Mouse (Mus musculus) embryonic facial prominence, embryonic 10.5 days (tissue): ENCODE measurements around the gene Slc12a8. TPM values are rescaled to one million over a fixed set of nuclear protein-coding genes. Genes with fewer than 3 reads are reported as not detected.

ENCODE experiments used
- DNase-seq: peaks from one replicate; pipeline ENCODE4 v3.0.0-alpha.2; 2017; ENCODE audit warnings: low spot score
- H3K27ac ChIP-seq: fragments of 300-500 bp; sonication (generic); replicated peaks from 2 replicates; pipeline ENCODE4 v1.5.1; 2016; ENCODE audit warnings: mild to moderate bottlenecking
- H3K27me3 ChIP-seq: fragments of 300-500 bp; sonication (generic); replicated peaks from 2 replicates; pipeline ENCODE4 v1.6.1; 2016; ENCODE audit warnings: low read depth, mild to moderate bottlenecking; ENCODE audit not compliant: poor library complexity, severe bottlenecking
- H3K36me3 ChIP-seq: fragments of 300-500 bp; sonication (generic); replicated peaks from 2 replicates; pipeline ENCODE4 v1.6.1; 2016; ENCODE audit warnings: mild to moderate bottlenecking, moderate library complexity
- H3K4me1 ChIP-seq: fragments of 300-500 bp; sonication (generic); 2 replicates; pipeline ENCODE4 v1.6.1; 2016
- H3K4me3 ChIP-seq: fragments of 300-500 bp; sonication (generic); 2 replicates; pipeline ENCODE4 v1.5.1; 2016; ENCODE audit warnings: mild to moderate bottlenecking, moderate library complexity
- H3K9me3 ChIP-seq: fragments of 300-500 bp; sonication (generic); 2 replicates; pipeline ENCODE4 v1.6.1; 2016; ENCODE audit warnings: mild to moderate bottlenecking
- WGBS: fragments of 180-500 bp; shearing (Covaris S2); methylation state at CpG from one replicate; pipeline ENCODE4 v1.1.7; 2016; 5-methylcytosine and 5-hydroxymethylcytosine counted together
- polyA plus RNA-seq: library from polyadenylated mRNA; unstranded; fragments of >200 nt; fragmentation: Nextera tagmentation; extraction: Ambion mirVana; gene quantifications from 2 replicates; pipeline ENCODE4 v1.2.1, GENCODE M21; 2016

Slc12a8 gene
- polyA plus RNA-seq, 1 experiment from 2014 or later: 0.50 TPM

GRCm38 (mm10) chr16:33609554-33609953 lies 92.4 kb downstream of the Slc12a8 start:
- H3K27ac ChIP-seq: peak overlapping the region; percentile 58; the same call in 1 of the 2 replicates
- H3K9me3 ChIP-seq: no peaks in the 10 kb centered on the region
- peaks cover 28% of the 10 kb centered on the region for H3K4me1 ChIP-seq
- DNase-seq: no peak
- H3K4me3 ChIP-seq: no peak overlapping the region
- no peaks in the 10 kb centered on the region for H3K36me3 ChIP-seq
- 74% methylated on average over 2 of the region's 2 CpGs for WGBS
- H3K27me3 ChIP-seq: no peaks in the 10 kb centered on the region

DNA sequence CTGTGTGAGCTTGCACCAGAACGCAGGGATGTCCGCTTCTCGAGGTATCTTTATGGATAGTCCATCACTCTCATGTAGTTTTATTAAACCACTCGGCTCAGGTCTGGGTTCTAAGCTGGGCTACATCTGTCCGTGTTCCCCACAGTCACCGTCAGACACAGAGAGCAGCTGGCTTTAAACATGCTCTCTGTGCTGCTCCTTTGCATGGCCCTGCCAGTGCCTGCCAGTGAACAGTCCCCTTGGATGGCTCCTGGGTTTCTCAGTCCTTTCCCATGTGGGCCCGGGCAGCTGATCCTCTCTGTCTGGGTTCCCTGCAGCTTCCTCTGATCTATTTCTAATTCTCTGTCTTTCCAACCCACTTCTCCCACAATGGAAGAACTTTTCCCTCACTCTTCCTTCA lies 93.3 kb downstream of the Slc12a8 start:
- Histone ChIP-seq H3K4me3 (no peak overlapping the region), H3K27me3 (no peaks in the 10 kb centered on the region), H3K9me3 (no peaks in the 10 kb centered on the region), H3K36me3 (no peaks in the 10 kb centered on the region), H3K4me1 (peaks cover 23% of the 10 kb centered on the region), H3K27ac (no peak overlapping the region; the same call in 1 of the 2 replicates)
- no peak for DNase-seq
- 89% methylated on average over 7 of the region's 7 CpGs for WGBS

- Histone ChIP-seq H3K27ac (no peak overlapping the region), H3K4me1 (peaks cover 15% of the 10 kb centered on the region)
- 85% methylated on average over 8 of the region's 8 CpGs for WGBS
Measured at GRCm38 (mm10) chr16:33611291-33611690, 94.2 kb downstream of the Slc12a8 start.

GRCm38 (mm10) chr16:33612056-33612770 lies 95.1 kb downstream of the Slc12a8 start:
- Histone ChIP-seq H3K4me3 (no peak overlapping the region), H3K27me3 (no peaks in the 10 kb centered on the region), H3K27ac (no peak overlapping the region), H3K4me1 (peaks cover 7% of the 10 kb centered on the region), H3K36me3 (no peaks in the 10 kb centered on the region), H3K9me3 (no peaks in the 10 kb centered on the region)
- no peak for DNase-seq
- WGBS: 92% methylated on average over 6 of the region's 6 CpGs

More at GRCm38 (mm10) chr16:33611291-33611690, 94.2 kb downstream of the Slc12a8 start:
- Histone ChIP-seq H3K27me3 (no peaks in the 10 kb centered on the region), H3K9me3 (no peaks in the 10 kb centered on the region), H3K4me3 (no peak overlapping the region), H3K36me3 (no peaks in the 10 kb centered on the region)
- no peak for DNase-seq

- no peak overlapping the region for H3K4me3 ChIP-seq
- no peaks in the 10 kb centered on the region for H3K36me3 ChIP-seq
- 0 out of 2 replicates have a peak, but pooled peaks cover 3% of the 10 kb centered on the region for H3K9me3 ChIP-seq
- no peaks in the 10 kb centered on the region for H3K27me3 ChIP-seq
- DNase-seq: no peak
- H3K27ac ChIP-seq: no peak overlapping the region
- 75% methylated on average over 3 of the region's 3 CpGs for WGBS
- no peaks in the 10 kb centered on the region for H3K4me1 ChIP-seq
Measured at GRCm38 (mm10) chr16:33615986-33616385, 98.9 kb downstream of the Slc12a8 start.

GRCm38 (mm10) chr16:33621836-33622235 lies 104.7 kb downstream of the Slc12a8 start:
- Histone ChIP-seq H3K27me3 (no peaks in the 10 kb centered on the region), H3K27ac (no peak overlapping the region), H3K4me1 (no peaks in the 10 kb centered on the region), H3K36me3 (no peaks in the 10 kb centered on the region), H3K4me3 (no peak overlapping the region), H3K9me3 (0 out of 2 replicates have a peak, but pooled peaks cover 3% of the 10 kb centered on the region)
- 54% methylated on average over 3 of the region's 3 CpGs for WGBS
- DNase-seq: no peak

DNA sequence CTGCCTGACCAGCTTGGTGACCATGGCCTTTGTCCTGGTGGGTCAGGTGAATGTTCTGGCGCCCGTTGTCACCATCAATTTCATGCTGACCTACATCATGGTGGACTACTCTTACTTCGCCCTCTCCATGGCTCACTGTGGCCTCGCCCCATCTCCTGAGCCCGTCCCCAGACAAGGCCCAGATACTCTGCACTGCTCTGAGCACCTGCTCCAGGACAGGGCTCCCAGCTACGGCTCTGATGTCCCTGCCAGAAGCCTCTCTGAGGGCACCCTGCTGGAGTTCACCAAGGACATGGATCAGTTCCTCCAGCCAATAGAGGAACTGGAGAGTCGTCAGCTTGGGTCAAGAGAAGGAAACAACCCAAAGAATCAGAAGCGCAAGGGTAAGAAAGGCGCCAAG lies 107.5 kb downstream of the Slc12a8 start:
- Histone ChIP-seq H3K9me3 (0 out of 2 replicates have a peak, but pooled peaks cover 2% of the 10 kb centered on the region), H3K27me3 (no peaks in the 10 kb centered on the region), H3K4me3 (no peak overlapping the region), H3K36me3 (no peaks in the 10 kb centered on the region), H3K27ac (no peak overlapping the region), H3K4me1 (no peaks in the 10 kb centered on the region)
- no peak for DNase-seq
- WGBS: 92% methylated on average over 9 of the region's 9 CpGs

DNA sequence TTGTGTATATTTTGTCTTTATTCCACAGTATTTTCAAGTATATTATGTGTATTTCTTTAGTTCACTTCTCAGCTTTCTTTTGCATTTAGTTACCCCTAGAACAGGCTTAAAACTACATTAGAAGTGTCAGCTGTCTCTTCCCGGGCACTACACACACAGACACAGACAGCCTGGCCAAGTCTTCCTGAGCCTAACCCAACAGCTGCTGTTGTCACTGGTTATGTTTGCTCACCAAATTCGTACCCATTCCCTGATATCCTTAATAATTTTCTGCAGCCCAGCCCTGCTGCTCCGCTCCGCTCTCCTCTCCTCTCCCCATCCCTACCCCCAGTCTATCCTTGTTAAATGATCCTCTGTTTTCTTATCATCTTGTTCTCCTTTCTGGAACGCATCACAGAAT lies 112.4 kb downstream of the Slc12a8 start:
- no peaks in the 10 kb centered on the region for H3K36me3 ChIP-seq
- no peaks in the 10 kb centered on the region for H3K27me3 ChIP-seq
- H3K27ac ChIP-seq: no peak overlapping the region
- no peaks in the 10 kb centered on the region for H3K4me1 ChIP-seq
- DNase-seq: no peak
- WGBS: 89% methylated on average over 5 of the region's 5 CpGs
- no peaks in the 10 kb centered on the region; the same call in 1 of the 2 replicates for H3K9me3 ChIP-seq
- no peak overlapping the region for H3K4me3 ChIP-seq

- H3K36me3 ChIP-seq: no peaks in the 10 kb centered on the region
- H3K27me3 ChIP-seq: no peaks in the 10 kb centered on the region
- H3K27ac ChIP-seq: no peak overlapping the region
- H3K4me1 ChIP-seq: no peaks in the 10 kb centered on the region
- H3K9me3 ChIP-seq: no peaks in the 10 kb centered on the region; the same call in 1 of the 2 replicates
- no peak overlapping the region for H3K4me3 ChIP-seq
- 84% methylated on average over 12 of the region's 12 CpGs for WGBS
- DNase-seq: no peak
Measured at GRCm38 (mm10) chr16:33635836-33636595, 118.9 kb downstream of the Slc12a8 start.

GRCm38 (mm10) chr16:33641779-33642178 lies 124.7 kb downstream of the Slc12a8 start:
- 79% methylated on average over 3 of the region's 3 CpGs for WGBS
- H3K9me3 ChIP-seq: no peaks in the 10 kb centered on the region
- no peak overlapping the region for H3K27ac ChIP-seq
- no peak for DNase-seq
- H3K27me3 ChIP-seq: no peaks in the 10 kb centered on the region
- no peaks in the 10 kb centered on the region for H3K4me1 ChIP-seq
- no peak overlapping the region for H3K4me3 ChIP-seq
- no peaks in the 10 kb centered on the region for H3K36me3 ChIP-seq

GRCm38 (mm10) chr16:33653116-33653515 lies 136.0 kb downstream of the Slc12a8 start:
- Histone ChIP-seq H3K27ac (no peak overlapping the region), H3K4me3 (no peak overlapping the region), H3K4me1 (no peaks in the 10 kb centered on the region), H3K9me3 (peaks cover 19% of the 10 kb centered on the region), H3K36me3 (no peaks in the 10 kb centered on the region), H3K27me3 (no peaks in the 10 kb centered on the region)
- 92% methylated on average over 6 of the region's 6 CpGs for WGBS
- no peak for DNase-seq

DNA sequence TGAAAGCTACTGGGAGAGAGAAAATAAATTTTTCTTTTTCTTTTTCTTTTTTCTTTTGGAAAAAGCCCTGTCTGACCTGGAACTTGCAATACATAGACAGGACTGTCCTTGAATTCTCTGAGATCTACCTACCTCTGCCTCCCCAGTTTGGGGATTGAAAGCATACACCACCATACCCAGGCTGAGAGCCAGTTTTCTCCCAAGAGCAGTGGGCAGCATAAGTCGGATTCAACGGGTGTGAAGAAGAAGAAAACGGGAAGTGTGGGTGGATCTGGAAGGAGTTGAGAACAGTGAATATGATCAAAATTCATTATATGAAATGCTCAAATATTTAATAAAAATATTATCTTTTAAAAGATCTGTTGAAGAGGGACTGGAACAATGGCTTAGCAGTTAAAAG lies 138.3 kb downstream of the Slc12a8 start:
- H3K27ac ChIP-seq: no peak overlapping the region
- WGBS: 92% methylated on average over 3 of the region's 3 CpGs
- peaks cover 3% of the 10 kb centered on the region; the same call in 1 of the 2 replicates for H3K4me1 ChIP-seq
- no peak overlapping the region for H3K4me3 ChIP-seq
- DNase-seq: no peak
- no peaks in the 10 kb centered on the region for H3K36me3 ChIP-seq
- H3K27me3 ChIP-seq: no peaks in the 10 kb centered on the region
- peaks cover 5% of the 10 kb centered on the region; the same call in 1 of the 2 replicates for H3K9me3 ChIP-seq

- Histone ChIP-seq H3K27ac (no peak overlapping the region), H3K9me3 (no peaks in the 10 kb centered on the region), H3K4me1 (peaks cover 3% of the 10 kb centered on the region; the same call in 1 of the 2 replicates), H3K36me3 (no peaks in the 10 kb centered on the region), H3K4me3 (no peak overlapping the region), H3K27me3 (no peaks in the 10 kb centered on the region)
- 90% methylated on average over 3 of the region's 3 CpGs for WGBS
- DNase-seq: no peak
Measured at GRCm38 (mm10) chr16:33657191-33657590, 140.1 kb downstream of the Slc12a8 start.
